Mouse (Mus musculus) heart, adult 9 months (tissue): ENCODE measurements around the gene Tspan11.

ENCODE experiments used
- DNase-seq, 2 experiments: peaks; one replicate each; pipeline ENCODE4 v3.0.0; 2022; ENCODE audit warnings: low spot score in 2 of 2

Tspan11 gene

GRCm38 (mm10) chr6:127877026-127877425 is 10.4 kb upstream of the Tspan11 start:
- DNase-seq, result peak in 1 of 2 experiments; percentile 15

DNA sequence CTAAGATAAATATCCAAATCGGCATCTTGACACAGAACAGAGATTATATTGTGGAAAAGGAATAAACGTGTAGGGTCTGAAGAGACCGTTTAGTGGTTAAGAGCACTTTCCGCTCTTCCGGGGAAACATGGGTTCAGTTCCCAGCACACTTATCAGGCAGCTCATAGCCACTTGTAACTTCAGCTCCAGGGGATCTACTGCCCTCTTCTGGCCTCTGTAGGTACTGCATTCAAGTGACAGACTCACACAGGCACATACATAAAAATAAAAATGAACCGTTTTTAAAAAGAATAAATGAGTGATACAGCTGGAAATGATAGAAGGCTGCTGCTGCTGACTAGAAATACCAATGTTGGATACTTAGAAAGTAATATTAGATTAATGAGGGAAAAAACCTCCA is 7.9 kb upstream of the Tspan11 start:
- no peak for DNase-seq

GRCm38 (mm10) chr6:127886916-127887315 is 473 bp upstream of the Tspan11 start:
- no peak for DNase-seq

GRCm38 (mm10) chr6:127888581-127888980 is 1.2 kb downstream of the Tspan11 start:
- DNase-seq, result no peak

DNA sequence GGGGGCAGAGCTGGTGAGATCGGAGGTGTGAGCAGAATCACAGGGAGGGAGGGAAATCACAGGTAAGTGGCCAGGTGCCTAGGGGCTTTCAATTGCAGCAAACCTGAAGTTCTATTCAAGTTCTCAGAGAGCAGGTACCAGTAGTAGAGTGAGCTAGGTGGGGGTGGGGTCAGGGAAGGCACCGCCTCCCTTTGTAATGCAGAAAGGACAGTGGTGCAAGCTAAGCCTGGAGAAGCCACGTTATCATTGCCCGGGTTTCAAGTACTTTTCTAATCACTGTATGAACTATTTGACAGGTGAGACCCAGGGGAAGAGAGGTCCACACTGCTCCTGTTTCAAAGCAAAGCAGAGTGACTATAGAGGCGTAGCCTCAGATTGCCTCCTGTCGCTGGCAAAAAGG is 6.2 kb downstream of the Tspan11 start:
- no peak for DNase-seq

DNA sequence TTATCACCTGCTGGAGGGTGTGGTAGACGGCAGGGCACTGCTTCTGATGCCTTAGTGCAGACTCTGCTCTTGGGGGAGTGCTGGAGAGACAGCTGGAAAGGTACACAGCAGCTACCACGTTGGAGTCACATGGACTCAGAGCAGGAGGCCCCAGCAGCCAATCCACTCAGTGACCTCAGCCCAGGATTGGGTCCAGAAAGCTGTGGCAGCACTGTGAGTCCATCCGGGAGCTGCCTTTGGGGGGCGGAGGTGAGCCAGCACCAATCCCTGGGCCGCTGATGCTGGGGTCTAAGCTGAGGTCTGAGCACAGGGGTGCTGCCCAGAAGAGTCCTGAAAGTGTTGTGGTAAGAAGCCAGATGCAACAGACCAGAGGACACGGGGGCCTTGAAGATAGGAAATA is 7.6 kb downstream of the Tspan11 start:
- DNase-seq, result no peak

- no peak for DNase-seq
These were observed 9.0 kb downstream of the Tspan11 start for GRCm38 (mm10) chr6:127896425-127896824.

- no peak for DNase-seq
These were observed 10.0 kb downstream of the Tspan11 start for GRCm38 (mm10) chr6:127897342-127897741.

GRCm38 (mm10) chr6:127900062-127900461 is 12.7 kb downstream of the Tspan11 start:
- no peak for DNase-seq

DNA sequence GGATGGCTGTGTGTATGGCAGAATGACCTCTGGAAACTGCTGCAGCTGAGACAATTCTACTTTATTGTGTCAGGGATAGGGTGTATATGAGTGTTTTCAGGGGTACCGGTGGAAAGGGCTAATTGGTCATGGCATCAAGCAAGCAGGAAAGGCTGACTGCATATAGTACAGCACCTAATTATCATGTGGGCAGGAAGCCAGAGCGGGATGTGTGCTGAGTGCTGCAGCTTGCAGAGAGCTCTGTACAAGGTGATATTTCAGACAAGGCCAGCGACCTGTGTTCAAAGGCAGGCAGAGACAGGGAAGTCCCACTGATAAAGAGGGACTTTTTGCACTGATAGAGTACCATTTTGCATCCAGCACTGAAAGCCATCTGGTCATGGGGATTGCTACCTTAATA is 13.9 kb downstream of the Tspan11 start:
- DNase-seq, result no peak

GRCm38 (mm10) chr6:127901669-127902068 is 14.3 kb downstream of the Tspan11 start:
- peak; percentile 54 to 58 for DNase-seq

GRCm38 (mm10) chr6:127902559-127902958 is 15.2 kb downstream of the Tspan11 start:
- DNase-seq, result no peak

- DNase-seq, result no peak
These were observed 23.2 kb downstream of the Tspan11 start for GRCm38 (mm10) chr6:127910638-127911037.

- DNase-seq, result no peak
These were observed 24.3 kb downstream of the Tspan11 start for GRCm38 (mm10) chr6:127911687-127912086.

- DNase-seq, result no peak
These were observed 25.5 kb downstream of the Tspan11 start for GRCm38 (mm10) chr6:127912938-127913337.

- no peak for DNase-seq
These were observed 29.6 kb downstream of the Tspan11 start for GRCm38 (mm10) chr6:127916993-127917392.

- no peak for DNase-seq
These were observed 30.3 kb downstream of the Tspan11 start for GRCm38 (mm10) chr6:127917712-127918111.

GRCm38 (mm10) chr6:127919491-127919890 is 32.1 kb downstream of the Tspan11 start:
- DNase-seq, result no peak

DNA sequence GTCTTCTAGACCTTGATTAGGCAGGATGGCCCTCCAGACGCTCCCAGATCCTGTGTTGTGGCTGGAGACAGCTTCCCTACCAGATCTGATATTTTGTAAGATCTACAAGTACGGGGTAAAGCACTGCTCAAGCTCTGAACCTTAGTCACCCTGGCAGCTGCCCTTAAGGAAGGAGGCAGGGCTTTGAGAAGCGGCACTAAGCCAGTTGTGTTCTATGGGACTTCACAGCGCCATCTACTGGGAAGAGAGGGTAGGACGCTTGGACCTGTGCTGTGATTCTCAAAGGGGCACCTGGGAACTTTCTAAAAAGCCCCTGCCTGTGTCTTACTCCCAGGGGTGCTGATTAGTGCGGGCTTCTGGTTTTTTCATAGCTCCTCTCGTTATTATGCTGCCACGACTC is 33.3 kb downstream of the Tspan11 start:
- DNase-seq, result peak; percentile 57 to 74

- no peak for DNase-seq
These were observed 34.6 kb downstream of the Tspan11 start for GRCm38 (mm10) chr6:127921996-127922395.

GRCm38 (mm10) chr6:127923296-127923695 is 35.9 kb downstream of the Tspan11 start:
- no peak for DNase-seq

- DNase-seq, result no peak
These were observed 37.4 kb downstream of the Tspan11 start for GRCm38 (mm10) chr6:127924750-127925149.

- DNase-seq, result no peak
These were observed 38.5 kb downstream of the Tspan11 start for GRCm38 (mm10) chr6:127925915-127926314.

GRCm38 (mm10) chr6:127928682-127929081 is 41.3 kb downstream of the Tspan11 start:
- DNase-seq, result no peak

GRCm38 (mm10) chr6:127932697-127933096 is 45.3 kb downstream of the Tspan11 start:
- DNase-seq, result peak; percentile 45 to 61
